Mouse (Mus musculus) thymus, adult 2 months (tissue): Measurements from ENCODE around the gene Ccna1. TPM values are rescaled to one million over a fixed set of nuclear protein-coding genes. Genes with fewer than 3 reads are reported as not detected.

Source experiments
- DNase-seq: peaks from one replicate; pipeline ENCODE4 v3.0.0; 2021
- H3K27ac ChIP-seq: fragments of 200-500 bp; 2 replicates; pipeline ENCODE4 v1.5.1; 2012; ENCODE audit warnings: low read length, control low read depth; ENCODE audit not compliant: control insufficient read depth, insufficient read depth
- H3K27me3 ChIP-seq: fragments of 200-500 bp; 2 replicates; pipeline ENCODE4 v1.6.1; 2012; ENCODE audit warnings: mild to moderate bottlenecking, low read length, moderate library complexity, mixed read lengths; ENCODE audit not compliant: control insufficient read depth, insufficient read depth
- H3K36me3 ChIP-seq: fragments of 200-500 bp; 2 replicates; pipeline ENCODE4 v1.6.1; 2012; ENCODE audit warnings: mild to moderate bottlenecking, low read length, moderate library complexity; ENCODE audit not compliant: control insufficient read depth, insufficient read depth
- H3K4me1 ChIP-seq: fragments of 200-500 bp; replicated peaks from 2 replicates; pipeline ENCODE4 v1.6.1; 2012; ENCODE audit warnings: low read length; ENCODE audit not compliant: control insufficient read depth, insufficient read depth
- H3K4me3 ChIP-seq: fragments of 200-500 bp; 2 replicates; pipeline ENCODE4 v1.5.1; 2012; ENCODE audit warnings: mild to moderate bottlenecking, low read length, control low read depth, moderate library complexity; ENCODE audit not compliant: control insufficient read depth, insufficient read depth
- CTCF ChIP-seq: fragments of 200-500 bp; IDR thresholded peaks from 2 replicates; pipeline ENCODE4 v1.5.1; 2012; ENCODE audit warnings: mild to moderate bottlenecking, control low read depth, low read length, moderate library complexity, borderline replicate concordance; ENCODE audit not compliant: control insufficient read depth, poor library complexity, insufficient read depth; ENCODE audit errors: extremely low read depth
- POLR2A ChIP-seq: fragments of 200-500 bp; IDR thresholded peaks from 2 replicates; pipeline ENCODE4 v1.6.1; 2012; ENCODE audit warnings: mild to moderate bottlenecking, low read length, control low read depth, moderate library complexity; ENCODE audit not compliant: control insufficient read depth, poor library complexity, insufficient read depth; ENCODE audit errors: extremely low read depth
- WGBS: fragments of 180-500 bp; shearing (Covaris S2); methylation state at CpG from one replicate; pipeline ENCODE4 v1.1.7; 2018; 5-methylcytosine and 5-hydroxymethylcytosine counted together
- polyA plus RNA-seq: library from polyadenylated mRNA; depleted of rRNA; stranded (reverse); fragments of >200 nt; gene quantifications from 2 replicates; pipeline ENCODE4 v1.2.3, GENCODE M21; 2012

Gene Ccna1
- polyA plus RNA-seq, 1 experiment: 0.94 TPM

GRCm38 (mm10) chr3:55067791-55068434 is 12.6 kb upstream of the Ccna1 start:
- no peaks in the 10 kb centered on the region for H3K27me3 ChIP-seq
- no peaks in the 10 kb centered on the region for H3K36me3 ChIP-seq
- H3K27ac ChIP-seq: no peak overlapping the region
- no peak for DNase-seq
- H3K4me3 ChIP-seq: no peak overlapping the region
- H3K4me1 ChIP-seq: no peaks in the 10 kb centered on the region
- WGBS: 58% methylated on average over 7 of the region's 7 CpGs
- TF ChIP-seq POLR2A (no peak), CTCF (no peak)

DNA sequence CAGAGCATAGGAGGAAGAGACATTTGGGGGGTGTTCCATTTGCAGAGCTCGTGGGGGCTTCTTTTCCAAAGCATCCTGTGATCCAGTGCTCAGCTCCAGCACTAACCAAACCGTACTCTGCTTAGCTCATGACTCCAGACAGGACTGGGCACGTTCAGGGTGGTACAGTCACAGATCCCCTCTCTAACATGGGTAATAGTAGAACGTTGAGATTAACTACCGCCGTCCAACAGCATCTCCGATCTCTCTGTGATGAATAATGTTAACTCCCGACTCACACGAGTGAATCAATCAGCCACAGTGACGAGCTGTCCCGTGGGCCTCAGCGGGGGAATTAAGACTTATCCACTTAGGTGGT is 11.3 kb upstream of the Ccna1 start:
- WGBS: 70% methylated on average over 12 of the region's 12 CpGs
- no peaks in the 10 kb centered on the region for H3K4me1 ChIP-seq
- H3K27me3 ChIP-seq: no peaks in the 10 kb centered on the region
- no peak for DNase-seq
- TF ChIP-seq CTCF (no peak), POLR2A (no peak)
- no peak overlapping the region for H3K4me3 ChIP-seq
- no peak overlapping the region for H3K27ac ChIP-seq
- no peaks in the 10 kb centered on the region for H3K36me3 ChIP-seq

DNA sequence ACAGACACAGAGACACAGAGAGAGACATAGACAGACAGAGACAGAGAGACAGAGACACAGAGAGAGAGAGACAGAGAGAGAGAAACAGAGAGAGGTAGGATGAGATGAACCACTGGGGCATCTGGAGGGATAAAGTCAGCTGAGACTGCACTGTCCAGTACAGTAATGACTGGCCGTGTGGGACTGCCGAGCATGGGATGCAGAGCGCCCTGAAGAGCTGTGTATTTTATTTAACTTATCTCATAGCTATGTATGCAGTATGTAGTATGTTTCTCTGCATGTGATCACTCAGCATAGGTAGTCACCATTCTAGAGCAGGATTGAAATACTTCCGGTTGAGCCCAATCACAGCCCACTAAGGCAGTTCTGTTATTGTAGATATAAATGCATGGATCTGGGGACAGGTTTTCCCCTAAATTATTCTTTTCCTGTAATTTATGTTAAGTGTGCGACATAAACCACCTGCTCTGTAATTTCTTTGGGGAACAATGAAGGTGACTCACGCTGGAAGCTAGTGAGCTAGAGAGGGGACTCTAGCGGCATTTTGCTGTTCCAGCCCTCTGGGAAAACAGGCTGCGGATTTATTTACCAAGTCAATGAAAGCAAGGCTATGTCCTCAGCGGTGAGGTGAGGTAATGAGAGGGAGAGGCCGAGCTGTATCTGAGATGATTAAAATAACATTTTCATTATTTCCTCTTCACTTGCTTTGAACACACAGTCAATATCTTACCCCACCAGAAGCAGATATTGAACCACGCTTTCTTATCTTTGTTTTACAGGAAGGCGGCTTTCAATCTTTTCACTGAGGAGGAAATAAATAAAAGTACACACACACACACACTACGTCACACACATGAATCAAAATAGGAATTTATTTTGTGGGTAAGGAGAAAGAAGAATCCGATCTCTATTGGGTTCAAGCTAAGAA is 10.7 kb upstream of the Ccna1 start:
- H3K27ac ChIP-seq: no peak overlapping the region
- DNase-seq: no peak
- no peak overlapping the region for H3K4me3 ChIP-seq
- H3K36me3 ChIP-seq: no peaks in the 10 kb centered on the region
- H3K27me3 ChIP-seq: no peaks in the 10 kb centered on the region
- TF ChIP-seq POLR2A (no peak), CTCF (no peak)
- WGBS: 38% methylated on average over 14 of the region's 14 CpGs
- no peaks in the 10 kb centered on the region for H3K4me1 ChIP-seq

- TF ChIP-seq POLR2A: no peak
- peak; percentile 65; the same call in 1 of the 2 replicates for TF ChIP-seq CTCF
- H3K4me3 ChIP-seq: no peak overlapping the region
- H3K27me3 ChIP-seq: no peaks in the 10 kb centered on the region
- no peaks in the 10 kb centered on the region for H3K36me3 ChIP-seq
- DNase-seq: peak; percentile 65
- no peaks in the 10 kb centered on the region for H3K4me1 ChIP-seq
- 8% methylated on average over 2 of the region's 2 CpGs for WGBS
- H3K27ac ChIP-seq: no peak overlapping the region
These were observed 9.1 kb upstream of the Ccna1 start for GRCm38 (mm10) chr3:55064396-55064795.

GRCm38 (mm10) chr3:55062653-55063052 is 7.4 kb upstream of the Ccna1 start:
- DNase-seq: no peak
- Histone ChIP-seq H3K4me1 (no peaks in the 10 kb centered on the region), H3K4me3 (no peak overlapping the region), H3K27me3 (no peaks in the 10 kb centered on the region), H3K27ac (no peak overlapping the region), H3K36me3 (no peaks in the 10 kb centered on the region)
- no peak for TF ChIP-seq CTCF
- TF ChIP-seq POLR2A: no peak
- 84% methylated on average over 9 of the region's 9 CpGs for WGBS

DNA sequence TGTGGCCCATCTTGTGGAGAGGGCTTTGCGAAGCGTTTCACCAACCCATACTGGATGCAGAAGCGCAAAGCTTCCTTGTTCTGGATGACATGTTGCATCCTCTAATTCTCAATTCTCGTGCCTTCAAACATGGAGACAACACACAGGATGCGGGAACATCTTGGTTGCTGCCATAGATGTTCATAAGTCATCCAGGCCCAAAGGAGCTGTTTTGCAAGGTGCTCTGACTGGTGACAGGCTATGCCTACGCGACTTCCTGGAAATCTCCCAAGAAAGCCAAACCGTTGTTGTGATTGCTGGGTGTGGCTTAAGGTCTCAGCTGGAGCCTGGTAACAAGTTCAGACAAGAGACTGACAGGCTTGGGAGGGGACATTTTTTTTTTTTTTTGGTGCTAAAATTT is 1.1 kb upstream of the Ccna1 start:
- no peaks in the 10 kb centered on the region for H3K36me3 ChIP-seq
- no peak for DNase-seq
- 65% methylated on average over 8 of the region's 8 CpGs for WGBS
- no peaks in the 10 kb centered on the region for H3K4me1 ChIP-seq
- H3K27ac ChIP-seq: no peak overlapping the region
- peaks cover 3% of the 10 kb centered on the region; the same call in 1 of the 2 replicates for H3K27me3 ChIP-seq
- TF ChIP-seq POLR2A: no peak
- TF ChIP-seq CTCF: no peak
- H3K4me3 ChIP-seq: no peak overlapping the region
